Mouse (Mus musculus): ENCODE data around the gene Acer3. TPM values are rescaled to one million over a fixed set of nuclear protein-coding genes. Genes with fewer than 3 reads are reported as not detected.

Acer3 gene
- polyA plus RNA-seq, 1 experiment: 6.2 TPM

DNA sequence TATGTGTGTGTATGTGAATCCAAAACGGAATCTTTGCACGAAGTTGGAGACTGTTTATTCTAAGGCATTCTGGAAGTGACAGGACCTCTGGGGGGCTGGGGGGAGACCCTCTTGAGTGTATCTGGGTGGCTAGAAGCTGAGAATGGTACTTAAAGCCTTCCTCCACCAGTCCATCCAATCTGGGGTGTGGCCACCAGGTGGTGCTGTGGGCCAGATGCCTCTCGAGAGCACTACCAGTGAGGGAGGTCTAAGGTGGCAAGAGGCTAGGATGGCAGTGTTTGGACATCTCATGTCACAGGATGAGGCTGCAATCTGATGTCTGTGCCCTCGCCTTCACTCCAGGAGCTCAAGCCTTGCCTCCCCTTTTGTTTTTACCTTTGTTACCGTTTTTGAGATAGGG is 28.1 kb upstream of the Acer3 start:
- H3K27ac ChIP-seq (ENCODE audit: insufficient read depth, low read length): no peak overlapping the region
- 27% methylated on average over 5 of the region's 5 CpGs for WGBS
- no peaks in the 10 kb centered on the region for H3K36me3 ChIP-seq (ENCODE audit: control insufficient read depth, insufficient read depth, low read length)
- DNase-seq (ENCODE audit: low read depth in 1 of 2, low spot score in 2 of 2): peak; percentile 23 to 77
- no peak overlapping the region for H3K4me3 ChIP-seq (ENCODE audit: extremely low read depth, insufficient read depth, insufficient read length)
- H3K4me1 ChIP-seq (ENCODE audit: control insufficient read depth, insufficient read depth, insufficient read length): no peaks in the 10 kb centered on the region
- TF ChIP-seq POLR2A (IDR thresholded peaks at IDR 0.05; ENCODE audit: low read depth, low read length): no peak
- peak; percentile 91 for TF ChIP-seq CTCF (IDR thresholded peaks at IDR 0.05; ENCODE audit: extremely low read depth, insufficient read depth, insufficient read length, insufficient replicate concordance)
- H3K27me3 ChIP-seq (ENCODE audit: control insufficient read depth, insufficient read depth, low read length): no peaks in the 10 kb centered on the region

GRCm38 (mm10) chr7:98348043-98348442 is 27.0 kb upstream of the Acer3 start:
- H3K4me3 ChIP-seq (ENCODE audit: extremely low read depth, insufficient read depth, insufficient read length): no peak overlapping the region
- H3K27me3 ChIP-seq (ENCODE audit: control insufficient read depth, insufficient read depth, low read length): no peaks in the 10 kb centered on the region
- 41% methylated on average over 7 of the region's 7 CpGs for WGBS
- no peak overlapping the region for H3K27ac ChIP-seq (ENCODE audit: insufficient read depth, low read length)
- DNase-seq (ENCODE audit: low read depth in 1 of 2, low spot score in 2 of 2): peak; percentile 9 to 62
- no peaks in the 10 kb centered on the region for H3K36me3 ChIP-seq (ENCODE audit: control insufficient read depth, insufficient read depth, low read length)
- H3K4me1 ChIP-seq (ENCODE audit: control insufficient read depth, insufficient read depth, insufficient read length): no peaks in the 10 kb centered on the region
- TF ChIP-seq CTCF (IDR thresholded peaks at IDR 0.05; ENCODE audit: extremely low read depth, insufficient read depth, insufficient read length, insufficient replicate concordance) (peak; percentile 81; the same call in 1 of the 2 replicates), POLR2A (IDR thresholded peaks at IDR 0.05; ENCODE audit: low read depth, low read length) (no peak)

GRCm38 (mm10) chr7:98347471-98347870 is 26.5 kb upstream of the Acer3 start:
- no peak for TF ChIP-seq POLR2A (IDR thresholded peaks at IDR 0.05; ENCODE audit: low read depth, low read length)
- TF ChIP-seq CTCF (IDR thresholded peaks at IDR 0.05; ENCODE audit: extremely low read depth, insufficient read depth, insufficient read length, insufficient replicate concordance): no peak
- Histone ChIP-seq H3K4me3 (ENCODE audit: extremely low read depth, insufficient read depth, insufficient read length) (no peak overlapping the region), H3K27me3 (ENCODE audit: control insufficient read depth, insufficient read depth, low read length) (no peaks in the 10 kb centered on the region), H3K27ac (ENCODE audit: insufficient read depth, low read length) (no peak overlapping the region), H3K4me1 (ENCODE audit: control insufficient read depth, insufficient read depth, insufficient read length) (no peaks in the 10 kb centered on the region), H3K36me3 (ENCODE audit: control insufficient read depth, insufficient read depth, low read length) (no peaks in the 10 kb centered on the region)
- DNase-seq (ENCODE audit: low read depth in 1 of 2, low spot score in 2 of 2): no peak
- WGBS: 88% methylated on average over 5 of the region's 5 CpGs

DNA sequence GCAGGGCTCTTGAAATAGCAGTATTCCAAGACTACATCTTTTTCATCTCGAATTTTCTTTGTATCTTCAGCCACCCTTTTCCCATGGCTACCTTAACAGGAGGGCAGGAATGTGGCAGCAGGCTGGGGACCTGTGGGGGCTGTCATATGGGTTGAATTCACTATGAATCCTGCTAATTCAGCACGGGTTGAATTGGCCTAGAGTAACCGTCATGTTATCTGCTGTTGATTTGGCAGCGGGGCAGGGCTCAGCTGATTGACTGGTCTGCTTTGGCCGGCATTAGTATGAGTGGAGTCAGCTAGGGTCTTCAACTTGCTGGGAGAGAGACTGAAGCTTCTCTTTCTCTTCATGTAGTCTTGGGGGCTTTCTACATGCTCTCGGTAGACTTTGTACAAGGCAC is 24.0 kb upstream of the Acer3 start:
- Histone ChIP-seq H3K4me1 (ENCODE audit: control insufficient read depth, insufficient read depth, insufficient read length) (no peaks in the 10 kb centered on the region), H3K27ac (ENCODE audit: insufficient read depth, low read length) (no peak overlapping the region), H3K36me3 (ENCODE audit: control insufficient read depth, insufficient read depth, low read length) (no peaks in the 10 kb centered on the region), H3K4me3 (ENCODE audit: extremely low read depth, insufficient read depth, insufficient read length) (no peak overlapping the region), H3K27me3 (ENCODE audit: control insufficient read depth, insufficient read depth, low read length) (no peaks in the 10 kb centered on the region)
- WGBS: 81% methylated on average over 6 of the region's 6 CpGs
- TF ChIP-seq POLR2A (IDR thresholded peaks at IDR 0.05; ENCODE audit: low read depth, low read length) (no peak), CTCF (IDR thresholded peaks at IDR 0.05; ENCODE audit: extremely low read depth, insufficient read depth, insufficient read length, insufficient replicate concordance) (no peak)
- no peak for DNase-seq (ENCODE audit: low read depth in 1 of 2, low spot score in 2 of 2)

DNA sequence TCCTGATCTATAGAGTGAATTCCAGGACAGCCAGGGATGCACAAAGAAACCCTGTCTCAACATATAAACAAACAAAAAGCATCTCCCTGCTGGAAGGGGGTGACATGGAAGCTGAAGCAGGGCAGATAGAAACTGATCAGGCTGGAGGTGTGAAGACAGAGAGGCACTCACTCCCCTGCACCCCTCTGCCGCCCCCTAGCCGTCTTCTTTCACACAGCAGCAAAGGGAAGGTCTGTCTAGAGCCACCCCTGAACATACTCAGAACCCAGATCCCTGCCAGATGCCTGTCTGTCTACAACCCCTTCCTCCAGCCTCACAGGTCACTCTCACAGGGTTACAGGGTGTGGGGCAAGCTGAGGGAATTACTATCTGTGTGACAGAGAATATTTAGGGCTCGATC is 23.4 kb upstream of the Acer3 start:
- Histone ChIP-seq H3K27ac (ENCODE audit: insufficient read depth, low read length) (no peak overlapping the region), H3K36me3 (ENCODE audit: control insufficient read depth, insufficient read depth, low read length) (no peaks in the 10 kb centered on the region), H3K27me3 (ENCODE audit: control insufficient read depth, insufficient read depth, low read length) (no peaks in the 10 kb centered on the region), H3K4me3 (ENCODE audit: extremely low read depth, insufficient read depth, insufficient read length) (no peak overlapping the region), H3K4me1 (ENCODE audit: control insufficient read depth, insufficient read depth, insufficient read length) (no peaks in the 10 kb centered on the region)
- peak in 1 of 2 experiments; percentile 54 for DNase-seq (ENCODE audit: low read depth in 1 of 2, low spot score in 2 of 2)
- TF ChIP-seq CTCF (IDR thresholded peaks at IDR 0.05; ENCODE audit: extremely low read depth, insufficient read depth, insufficient read length, insufficient replicate concordance): peak; percentile 62; the same call in 1 of the 2 replicates
- no peak for TF ChIP-seq POLR2A (IDR thresholded peaks at IDR 0.05; ENCODE audit: low read depth, low read length)
- WGBS: 29% methylated on average over 3 of the region's 3 CpGs

GRCm38 (mm10) chr7:98342249-98342648 is 21.2 kb upstream of the Acer3 start:
- TF ChIP-seq CTCF (IDR thresholded peaks at IDR 0.05; ENCODE audit: extremely low read depth, insufficient read depth, insufficient read length, insufficient replicate concordance): no peak
- TF ChIP-seq POLR2A (IDR thresholded peaks at IDR 0.05; ENCODE audit: low read depth, low read length): no peak
- no peak overlapping the region for H3K4me3 ChIP-seq (ENCODE audit: extremely low read depth, insufficient read depth, insufficient read length)
- no peak for DNase-seq (ENCODE audit: low read depth in 1 of 2, low spot score in 2 of 2)

GRCm38 (mm10) chr7:98341475-98341874 is 20.5 kb upstream of the Acer3 start:
- Histone ChIP-seq H3K4me1 (ENCODE audit: control insufficient read depth, insufficient read depth, insufficient read length) (no peaks in the 10 kb centered on the region), H3K4me3 (ENCODE audit: extremely low read depth, insufficient read depth, insufficient read length) (peak overlapping the region; percentile 66), H3K27ac (ENCODE audit: insufficient read depth, low read length) (0 out of 2 replicates have a peak overlapping the region, but pooled peaks have one; percentile 38), H3K36me3 (ENCODE audit: control insufficient read depth, insufficient read depth, low read length) (no peaks in the 10 kb centered on the region), H3K27me3 (ENCODE audit: control insufficient read depth, insufficient read depth, low read length) (no peaks in the 10 kb centered on the region)
- DNase-seq (ENCODE audit: low read depth in 1 of 2, low spot score in 2 of 2): peak; percentile 45 to 78
- WGBS: 4% methylated on average over 13 of the region's 13 CpGs
- TF ChIP-seq POLR2A (IDR thresholded peaks at IDR 0.05; ENCODE audit: low read depth, low read length): no peak
- TF ChIP-seq CTCF (IDR thresholded peaks at IDR 0.05; ENCODE audit: extremely low read depth, insufficient read depth, insufficient read length, insufficient replicate concordance): peak; percentile 73; the same call in 1 of the 2 replicates

More at GRCm38 (mm10) chr7:98342249-98342648, 21.2 kb upstream of the Acer3 start:
- H3K27ac ChIP-seq (ENCODE audit: insufficient read depth, low read length): no peak overlapping the region
- H3K36me3 ChIP-seq (ENCODE audit: control insufficient read depth, insufficient read depth, low read length): no peaks in the 10 kb centered on the region
- no peaks in the 10 kb centered on the region for H3K4me1 ChIP-seq (ENCODE audit: control insufficient read depth, insufficient read depth, insufficient read length)
- WGBS: 80% methylated on average over 3 of the region's 3 CpGs
- no peaks in the 10 kb centered on the region for H3K27me3 ChIP-seq (ENCODE audit: control insufficient read depth, insufficient read depth, low read length)

All from spleen, adult 2 months (tissue).